Mouse (Mus musculus) neural tube, embryonic 14.5 days (tissue): ENCODE results near the gene Gpr89. TPM values are rescaled to one million over a fixed set of nuclear protein-coding genes. Genes with fewer than 3 reads are reported as not detected.

Experiments used
- ATAC-seq: fragments of 200-750 bp; cut with Nextera tagmentation; 2 replicates; pipeline ENCODE4 v1.8.0; 2017; ENCODE audit warnings: low read depth, mild to moderate bottlenecking, moderate TSS enrichment, moderate library complexity
- H3K27ac ChIP-seq: fragments of 300-500 bp; sonication (generic); 2 replicates; pipeline ENCODE4 v1.5.1; 2014; ENCODE audit warnings: low read depth, mild to moderate bottlenecking, control low read depth, low read length, moderate library complexity, mixed read lengths
- H3K27me3 ChIP-seq: fragments of 300-500 bp; sonication (generic); 2 replicates; pipeline ENCODE4 v1.6.1; 2014; ENCODE audit warnings: low read length; ENCODE audit not compliant: control insufficient read depth, insufficient read depth
- H3K36me3 ChIP-seq: fragments of 300-500 bp; sonication (generic); 2 replicates; pipeline ENCODE4 v1.6.1; 2014; ENCODE audit warnings: low read length, mixed read lengths; ENCODE audit not compliant: control insufficient read depth, insufficient read depth
- H3K4me1 ChIP-seq: fragments of 300-500 bp; sonication (generic); 2 replicates; pipeline ENCODE4 v1.6.1; 2014; ENCODE audit warnings: low read length; ENCODE audit not compliant: control insufficient read depth, insufficient read depth
- H3K4me2 ChIP-seq: fragments of 300-500 bp; sonication (generic); 2 replicates; pipeline ENCODE4 v1.6.1; 2014; ENCODE audit warnings: mild to moderate bottlenecking, low read depth, low read length, control low read depth
- H3K4me3 ChIP-seq: fragments of 300-500 bp; sonication (generic); 2 replicates; pipeline ENCODE4 v1.5.1; 2014; ENCODE audit warnings: low read depth, low read length, control low read depth, mixed read lengths
- H3K9ac ChIP-seq: fragments of 300-500 bp; sonication (generic); replicated peaks from 2 replicates; pipeline ENCODE4 v1.6.1; 2014; ENCODE audit warnings: low read depth, mild to moderate bottlenecking, control low read depth, low read length, mixed read lengths
- H3K9me3 ChIP-seq: fragments of 300-500 bp; sonication (generic); 2 replicates; pipeline ENCODE4 v1.6.1; 2016; ENCODE audit warnings: low read length; ENCODE audit not compliant: control insufficient read depth
- WGBS: fragments of 180-500 bp; shearing (Covaris S2); extraction: QIAGEN DNeasy Blood & Tissue Kit; methylation state at CpG from one replicate; pipeline ENCODE4 v1.1.7; 2014; 5-methylcytosine and 5-hydroxymethylcytosine counted together
- polyA plus RNA-seq: library from polyadenylated mRNA; unstranded; fragments of >200 nt; fragmentation: Nextera tagmentation; extraction: Ambion mirVana; gene quantifications from 2 replicates; pipeline ENCODE4 v1.2.1, GENCODE M21; 2014

Gene Gpr89
- polyA plus RNA-seq, 1 experiment from 2014 or later: 41.8 TPM

DNA sequence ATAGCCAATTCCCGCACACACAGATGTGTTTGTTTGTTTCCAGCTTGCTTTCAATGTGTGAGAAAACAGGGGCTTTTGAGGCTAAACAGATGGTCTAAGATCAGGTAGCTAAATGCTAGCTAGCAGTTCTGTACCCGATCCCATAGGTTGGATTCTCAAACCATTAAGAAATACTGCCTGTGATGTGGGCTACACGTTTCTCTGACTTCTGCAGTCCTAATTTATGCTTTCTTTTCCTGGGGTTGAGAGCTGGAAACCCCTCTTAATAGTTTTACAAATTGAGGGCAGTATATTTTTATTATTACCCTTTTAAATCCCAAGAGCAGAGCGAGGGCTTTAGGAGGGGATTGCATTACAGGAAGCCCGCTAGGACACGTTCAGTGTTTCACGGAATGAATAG, 15.8 kb upstream of the Gpr89 start:
- no peak overlapping the region for H3K9ac ChIP-seq
- H3K36me3 ChIP-seq: no peaks in the 10 kb centered on the region
- no peak overlapping the region for H3K4me2 ChIP-seq
- ATAC-seq: no peak
- 37% methylated on average over 7 of the region's 7 CpGs for WGBS
- H3K4me3 ChIP-seq: no peak overlapping the region
- no peaks in the 10 kb centered on the region for H3K9me3 ChIP-seq
- H3K4me1 ChIP-seq: no peaks in the 10 kb centered on the region
- no peaks in the 10 kb centered on the region for H3K27me3 ChIP-seq
- no peak overlapping the region for H3K27ac ChIP-seq

DNA sequence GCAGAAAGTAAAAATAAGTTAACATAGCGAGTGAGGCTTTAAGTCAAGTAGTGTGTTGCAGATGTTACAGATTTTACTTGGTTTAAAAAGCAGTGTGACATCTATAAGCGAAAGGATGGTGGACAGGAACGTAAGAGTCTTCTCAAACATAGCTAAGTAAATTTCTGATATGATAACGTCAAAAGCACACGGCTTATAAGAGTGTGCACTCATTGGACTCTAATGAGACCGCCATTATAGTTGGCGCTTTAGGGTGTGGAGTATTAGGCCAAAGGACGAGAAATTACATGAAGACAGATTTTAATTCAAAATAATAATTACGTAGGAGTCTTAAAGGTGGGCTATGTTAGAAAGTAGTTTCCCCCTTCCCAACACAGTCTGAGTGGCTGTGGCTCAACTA, 446 bp upstream of the Gpr89 start:
- Histone ChIP-seq H3K27me3 (0 out of 2 replicates have a peak, but pooled peaks cover 2% of the 10 kb centered on the region), H3K27ac (no peak overlapping the region), H3K4me2 (peak overlapping the region; percentile 81), H3K4me1 (peaks cover 6% of the 10 kb centered on the region), H3K36me3 (no peaks in the 10 kb centered on the region), H3K4me3 (peak overlapping the region; percentile 98), H3K9ac (no peak overlapping the region), H3K9me3 (no peaks in the 10 kb centered on the region)
- ATAC-seq: peak; percentile 46
- WGBS: 47% methylated on average over 9 of the region's 9 CpGs

DNA sequence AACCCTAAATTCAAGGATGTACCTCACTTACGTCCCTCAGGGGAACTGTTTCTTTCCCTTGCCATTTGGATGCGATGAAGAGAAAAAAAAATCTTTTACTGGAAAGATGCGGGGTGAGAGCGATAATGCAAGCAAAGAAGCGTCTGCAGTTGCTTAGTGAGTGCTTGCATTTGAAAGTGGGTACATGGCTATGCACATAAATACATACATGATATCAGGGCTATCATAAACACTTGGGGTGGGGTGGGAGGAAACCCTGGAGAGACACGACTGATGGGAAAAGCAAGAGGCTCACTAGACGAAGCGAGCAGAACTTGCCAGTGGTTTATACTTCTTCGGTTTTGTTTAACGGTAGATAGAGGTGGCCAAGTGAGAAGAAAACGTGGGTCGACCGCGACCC, 753 bp downstream of the Gpr89 start, which contains the start of gene Gja5:
Gja5 (plus strand) TSS at position 301 of the 400 bp plus-strand sequence.
- Histone ChIP-seq H3K4me2 (peak within 1 kb of the TSS; percentile 81), H3K36me3 (no peaks in the 10 kb centered on the region), H3K27ac (peak within 1 kb of the TSS; percentile 55; the same call in 1 of the 2 replicates), H3K27me3 (0 out of 2 replicates have a peak, but pooled peaks cover 2% of the 10 kb centered on the region), H3K9me3 (no peaks in the 10 kb centered on the region), H3K4me3 (peak within 1 kb of the TSS; percentile 98), H3K4me1 (peaks cover 6% of the 10 kb centered on the region), H3K9ac (peak within 1 kb of the TSS; percentile 97)
- 14% methylated on average over 14 of the region's 14 CpGs for WGBS
- ATAC-seq: no peak

- WGBS: 90% methylated on average over 4 of the region's 4 CpGs
- no peaks in the 10 kb centered on the region for H3K9me3 ChIP-seq
- H3K4me2 ChIP-seq: no peak overlapping the region
- H3K4me3 ChIP-seq: no peak overlapping the region
- 0 out of 2 replicates have a peak, but pooled peaks cover 2% of the 10 kb centered on the region for H3K27me3 ChIP-seq
- H3K36me3 ChIP-seq: 0 out of 2 replicates have a peak, but pooled peaks cover 2% of the 10 kb centered on the region
- H3K9ac ChIP-seq: no peak overlapping the region
- no peak for ATAC-seq
- peaks cover 6% of the 10 kb centered on the region for H3K4me1 ChIP-seq
- H3K27ac ChIP-seq: no peak overlapping the region
Observed at GRCm38 (mm10) chr3:96902336-96902999, 2.7 kb downstream of the Gpr89 start.

DNA sequence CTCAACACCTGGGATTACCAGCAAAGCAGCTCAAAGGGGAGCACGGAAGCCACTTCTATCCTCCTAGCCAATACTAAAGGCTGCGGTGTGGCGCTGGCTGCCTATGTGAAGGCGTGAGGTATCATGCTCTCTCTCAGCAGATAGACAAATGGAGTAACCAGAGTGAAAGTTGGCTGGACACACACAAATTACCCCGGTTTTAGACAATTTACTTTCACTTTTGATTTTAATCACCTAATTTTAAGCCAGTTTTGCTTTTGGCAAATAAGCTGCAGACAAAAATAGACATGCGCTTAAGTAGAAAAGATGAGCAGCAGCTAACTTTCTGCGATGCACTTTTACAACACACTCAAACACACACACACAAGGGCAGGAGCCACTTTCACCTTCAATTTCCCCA, 21.5 kb downstream of the Gpr89 start:
- Histone ChIP-seq H3K9me3 (no peaks in the 10 kb centered on the region), H3K4me1 (no peaks in the 10 kb centered on the region), H3K36me3 (peaks cover 23% of the 10 kb centered on the region), H3K27ac (no peak overlapping the region), H3K9ac (no peak overlapping the region), H3K4me2 (no peak overlapping the region), H3K4me3 (no peak overlapping the region), H3K27me3 (no peaks in the 10 kb centered on the region)
- ATAC-seq: no peak
- 96% methylated on average over 7 of the region's 7 CpGs for WGBS

- Histone ChIP-seq H3K4me2 (no peak overlapping the region), H3K27me3 (no peaks in the 10 kb centered on the region), H3K9me3 (no peaks in the 10 kb centered on the region), H3K36me3 (peaks cover 16% of the 10 kb centered on the region), H3K4me1 (no peaks in the 10 kb centered on the region), H3K4me3 (no peak overlapping the region), H3K27ac (no peak overlapping the region), H3K9ac (no peak overlapping the region)
- no peak for ATAC-seq
- 94% methylated on average over 14 of the region's 14 CpGs for WGBS
Observed at GRCm38 (mm10) chr3:96882061-96882849, 22.9 kb downstream of the Gpr89 start.

GRCm38 (mm10) chr3:96881557-96881956, 23.6 kb downstream of the Gpr89 start:
- Histone ChIP-seq H3K36me3 (peaks cover 15% of the 10 kb centered on the region), H3K4me2 (no peak overlapping the region), H3K9ac (no peak overlapping the region), H3K9me3 (no peaks in the 10 kb centered on the region), H3K4me1 (no peaks in the 10 kb centered on the region), H3K27ac (no peak overlapping the region), H3K27me3 (no peaks in the 10 kb centered on the region), H3K4me3 (no peak overlapping the region)
- WGBS: 91% methylated on average over 6 of the region's 6 CpGs
- ATAC-seq: no peak

DNA sequence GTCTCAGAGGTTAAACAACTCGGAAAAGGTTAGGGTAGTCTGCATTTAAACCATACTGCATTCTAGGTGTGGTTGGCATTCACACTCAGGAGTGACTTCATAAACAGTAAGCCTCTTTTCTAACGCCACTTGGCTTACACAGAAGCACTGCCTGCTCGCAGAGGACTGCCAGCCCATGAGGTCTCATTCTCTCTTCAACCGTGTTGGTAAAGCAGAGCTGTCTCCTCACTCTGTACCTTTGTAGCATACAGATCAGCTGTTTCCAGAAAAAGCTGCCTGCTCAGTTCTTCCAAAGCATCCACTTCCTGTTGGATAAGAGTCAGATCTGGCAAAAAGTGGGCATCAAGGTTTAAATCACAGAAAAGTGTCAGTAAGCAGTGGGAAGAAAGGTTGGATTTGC, 24.8 kb downstream of the Gpr89 start:
- H3K4me1 ChIP-seq: no peaks in the 10 kb centered on the region
- no peak overlapping the region for H3K4me2 ChIP-seq
- no peak overlapping the region for H3K4me3 ChIP-seq
- H3K9ac ChIP-seq: no peak overlapping the region
- H3K27ac ChIP-seq: no peak overlapping the region
- no peaks in the 10 kb centered on the region for H3K27me3 ChIP-seq
- no peak for ATAC-seq
- WGBS: 85% methylated on average over 4 of the region's 4 CpGs
- peaks cover 10% of the 10 kb centered on the region for H3K36me3 ChIP-seq
- no peaks in the 10 kb centered on the region for H3K9me3 ChIP-seq

GRCm38 (mm10) chr3:96879536-96879935, 25.6 kb downstream of the Gpr89 start:
- ATAC-seq: no peak
- Histone ChIP-seq H3K27me3 (no peaks in the 10 kb centered on the region), H3K27ac (no peak overlapping the region), H3K9me3 (no peaks in the 10 kb centered on the region), H3K4me3 (no peak overlapping the region), H3K9ac (no peak overlapping the region), H3K4me2 (no peak overlapping the region), H3K36me3 (peaks cover 18% of the 10 kb centered on the region), H3K4me1 (no peaks in the 10 kb centered on the region)
- WGBS: 92% methylated on average over 9 of the region's 9 CpGs
